In the genomic region with DNA sequence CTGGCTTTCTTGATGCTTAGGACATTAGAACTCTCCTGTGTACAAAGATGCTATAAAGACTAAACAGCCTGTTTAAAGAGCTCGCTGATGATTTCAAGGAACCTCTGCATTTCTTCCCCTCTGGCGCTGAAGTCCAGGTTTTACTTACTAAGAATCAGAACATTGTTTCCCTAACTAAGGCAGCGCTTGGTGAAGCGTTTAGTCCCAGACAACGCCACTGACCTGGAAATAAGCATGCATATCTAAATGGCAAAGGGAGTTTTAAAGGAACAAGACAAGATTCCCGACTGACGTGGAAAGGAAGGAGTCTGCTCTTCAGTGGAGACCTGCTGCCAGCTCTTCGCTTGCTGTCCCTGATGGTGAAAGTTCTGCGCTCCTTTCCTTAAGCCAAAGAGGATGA, we compare ENCODE assay signal across 10 mouse cellular contexts.
"Had no signal": no experiment of that assay in that cellular context is flagged by ENCODE, and none has a peak within 500 bp of the region (broad histone marks: within the 10 kb centered on the region; RNA-seq: fewer than 3 reads in every experiment).

No protein-coding gene starts in this region.

- H3K9ac ChIP-seq: limb, embryonic 12.5 days; liver, embryonic 13.5 days; liver, postnatal 0 days; lung, embryonic 15.5 days; midbrain, embryonic 13.5 days; neural tube, embryonic 15.5 days had no signal

- DNase-seq: liver; liver, embryonic 13.5 days; liver, postnatal 0 days had no signal

- H3K27me3 ChIP-seq: limb, embryonic 12.5 days; liver, embryonic 13.5 days; lung, embryonic 15.5 days; midbrain, embryonic 13.5 days; neural tube, embryonic 15.5 days had no signal

- H3K4me3 ChIP-seq: limb, embryonic 12.5 days; liver, embryonic 13.5 days; lung, embryonic 15.5 days; midbrain, embryonic 13.5 days; myocyte; neural tube, embryonic 15.5 days had no signal

- H3K4me1 ChIP-seq: limb, embryonic 12.5 days; liver, embryonic 13.5 days; lung, embryonic 15.5 days; midbrain, embryonic 13.5 days had no signal

- H3K9me3 ChIP-seq: limb, embryonic 12.5 days; liver, embryonic 13.5 days; lung, embryonic 15.5 days; midbrain, embryonic 13.5 days; neural tube, embryonic 15.5 days had no signal

- H3K4me2 ChIP-seq: limb, embryonic 12.5 days; liver, embryonic 13.5 days; lung, embryonic 15.5 days; midbrain, embryonic 13.5 days; neural tube, embryonic 15.5 days had no signal

- H3K36me3 ChIP-seq: limb, embryonic 12.5 days; liver, embryonic 13.5 days; lung, embryonic 15.5 days; midbrain, embryonic 13.5 days; neural tube, embryonic 15.5 days had no signal

- H3K27ac ChIP-seq: limb, embryonic 12.5 days; liver, embryonic 13.5 days; lung, embryonic 15.5 days; midbrain, embryonic 13.5 days; neural tube, embryonic 15.5 days; stomach, postnatal 0 days had no signal

- ATAC-seq: intestine, embryonic 16.5 days; liver, postnatal 0 days; midbrain, embryonic 13.5 days had no signal
